Mouse (Mus musculus) embryo, embryonic 10 days (tissue): ENCODE data around the gene Sept14.
A peak's percentile ranks its signal among the peaks of the same experiment; 100 is the strongest.

Experiments
- DNase-seq: peaks from one replicate; pipeline ENCODE4 v3.0.0-alpha.2; 2015; ENCODE audit warnings: low spot score

The Sept14 gene

DNA sequence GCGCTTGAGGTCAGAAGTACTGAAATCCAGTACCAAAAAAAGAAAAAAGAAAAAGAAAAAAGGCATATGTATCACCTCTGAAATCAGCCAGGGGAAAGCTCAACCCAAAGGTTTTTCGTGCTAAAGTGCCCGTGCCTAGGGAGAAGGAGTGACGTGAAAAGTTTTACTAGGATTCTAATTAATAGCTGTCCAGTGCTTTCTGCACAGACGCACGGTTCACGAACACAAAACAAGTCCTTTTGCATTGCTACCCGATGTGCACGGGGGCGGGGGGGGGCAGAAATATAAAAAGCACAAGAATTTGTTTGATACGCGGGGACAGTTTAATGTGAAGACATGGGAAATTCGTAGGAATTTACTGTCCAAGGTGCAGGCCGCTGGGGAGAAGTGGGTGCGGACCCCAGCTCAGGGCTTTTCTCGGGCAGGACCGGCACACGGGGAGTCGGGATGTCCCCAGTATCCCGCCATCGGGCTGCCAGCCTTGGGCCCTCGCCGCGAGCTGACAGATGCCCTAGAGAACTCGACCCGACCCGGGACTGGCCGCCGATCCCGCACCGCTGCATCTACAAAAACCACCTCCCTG, 38.8 kb downstream of the Sept14 start:
- DNase-seq = peak; percentile 4

DNA sequence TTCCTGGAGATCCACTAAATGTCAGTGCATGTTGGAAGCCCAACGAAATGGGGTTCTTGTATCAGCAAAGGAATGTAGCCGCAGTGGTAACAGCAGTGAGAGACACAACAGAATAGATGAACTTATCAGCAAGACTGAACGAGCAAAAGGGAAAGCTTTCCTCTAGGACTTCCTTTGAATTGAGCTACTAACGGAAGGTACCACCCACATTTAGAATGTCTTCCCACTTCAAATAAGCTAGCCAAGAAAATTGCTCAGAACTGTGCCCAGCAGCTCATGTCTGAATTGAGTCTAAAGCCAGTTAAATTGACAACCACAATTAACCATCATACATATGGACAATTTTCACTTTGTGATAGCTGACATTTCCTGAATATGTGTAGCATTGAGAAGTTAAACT, 40.5 kb downstream of the Sept14 start:
- DNase-seq = no peak

DNA sequence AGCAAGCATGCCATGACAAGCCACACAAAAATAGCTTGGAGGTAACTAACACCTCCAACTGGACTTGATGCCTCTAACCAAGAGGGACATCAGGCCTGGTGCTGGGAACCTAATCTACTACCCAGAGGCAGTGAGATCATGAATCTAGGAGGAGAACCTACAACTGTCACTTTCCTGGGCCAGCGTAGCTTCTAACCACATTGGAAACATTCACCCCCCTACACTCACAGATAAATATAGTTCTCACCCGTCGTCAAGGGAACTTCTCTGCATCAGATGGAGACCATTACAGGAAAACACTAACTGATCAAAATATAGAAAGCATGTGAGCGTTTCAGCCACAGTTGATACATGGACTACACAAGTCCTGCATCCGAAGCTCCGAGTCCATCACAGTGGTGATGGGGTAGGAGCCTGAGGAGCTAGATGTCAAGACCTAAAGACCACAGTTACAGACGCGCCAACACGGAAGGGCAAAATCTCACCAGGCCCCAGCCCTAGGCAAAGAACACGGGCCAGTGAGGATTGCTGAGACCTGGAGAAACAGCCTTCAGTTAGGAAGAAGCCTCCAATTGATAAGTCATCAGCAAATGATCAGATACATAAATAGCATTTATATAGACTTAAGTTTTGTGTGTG, 41.9 kb downstream of the Sept14 start:
- no peak for DNase-seq

DNA sequence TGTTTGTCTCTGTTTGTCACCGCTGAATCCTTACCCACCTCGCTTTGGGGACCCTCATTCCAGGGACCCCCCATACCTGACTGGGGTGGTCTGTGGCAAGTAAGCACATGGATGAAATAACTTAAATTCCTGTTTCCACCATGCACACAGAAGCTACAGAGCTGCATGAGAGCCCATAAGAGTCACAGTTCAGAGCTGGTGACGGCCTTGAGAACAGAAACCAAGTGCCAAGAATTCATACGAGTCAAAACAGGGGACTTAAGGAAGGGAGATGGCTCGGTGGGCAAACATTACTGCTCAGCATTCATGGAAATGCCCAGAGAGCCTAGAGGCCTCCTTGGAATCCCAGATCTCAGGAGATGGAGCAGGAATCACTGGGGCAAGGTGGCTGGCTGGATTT, 44.2 kb downstream of the Sept14 start:
- DNase-seq = no peak

DNA sequence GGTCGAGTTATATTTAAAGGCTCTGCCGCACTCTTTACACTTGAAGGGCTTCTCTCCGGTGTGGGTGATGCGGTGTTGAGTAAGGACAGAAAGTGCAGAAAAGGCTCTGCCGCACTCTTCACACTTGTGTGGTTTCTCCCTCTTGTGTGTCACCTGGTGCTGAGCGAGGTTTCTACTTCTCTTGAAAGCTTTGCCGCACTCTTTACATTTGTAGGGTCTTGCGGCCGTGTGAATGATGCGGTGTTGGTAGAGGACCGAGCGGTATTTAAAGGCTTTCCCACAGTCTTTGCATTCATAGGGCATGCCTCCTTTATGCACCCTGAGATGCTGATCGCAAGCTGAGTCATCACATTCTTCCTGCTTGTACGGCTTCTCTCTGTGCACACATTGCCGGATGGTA, 50.4 kb downstream of the Sept14 start:
- DNase-seq = no peak

DNA sequence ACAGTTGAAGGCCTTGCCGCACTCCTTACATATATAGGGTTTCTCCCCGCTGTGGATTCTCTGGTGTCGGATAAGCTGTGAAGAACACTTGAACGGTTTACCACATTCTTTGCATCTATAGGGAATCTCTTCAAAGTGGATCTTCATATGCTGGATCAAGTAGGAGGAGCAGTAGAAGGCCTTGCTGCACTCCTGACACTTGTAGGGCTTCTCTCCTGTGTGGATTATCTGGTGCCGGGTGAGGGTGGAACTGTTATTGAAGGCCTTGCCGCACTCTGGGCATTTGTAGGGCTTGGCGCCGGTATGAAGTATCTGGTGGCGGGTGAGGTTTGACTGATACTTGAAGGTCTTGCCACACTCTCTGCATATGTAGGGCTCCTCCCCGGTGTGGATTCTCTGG, 51.3 kb downstream of the Sept14 start:
- DNase-seq = no peak

DNA sequence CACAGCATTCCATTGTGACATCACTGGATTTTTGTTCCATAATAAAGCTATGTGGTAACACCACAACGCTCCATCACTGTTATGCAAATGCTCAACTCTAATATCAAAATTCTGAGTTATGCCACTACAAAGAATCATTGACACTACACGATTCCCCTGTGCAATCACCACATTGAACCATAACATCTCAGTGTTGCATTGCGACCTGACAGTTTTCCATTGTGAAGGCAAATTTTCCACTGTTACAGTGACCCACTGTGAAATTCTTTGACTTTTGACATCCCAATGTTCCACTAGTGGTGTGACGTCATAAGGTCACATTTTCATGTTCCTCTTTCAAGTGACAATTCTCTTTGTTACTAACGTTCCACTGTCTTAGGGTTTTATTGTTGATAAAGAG, 57.5 kb downstream of the Sept14 start:
- no peak for DNase-seq
